Mouse (Mus musculus): ENCODE measurements at regions not wholly inside any gene's neighbourhood (a gene's known extent, or its start where the extent isn't known, plus 50 kb on each side); places are given as distances from the start of the nearest gene placed in this dataset.
A peak's percentile ranks its signal among the peaks of the same experiment; 100 is the strongest.

DNA sequence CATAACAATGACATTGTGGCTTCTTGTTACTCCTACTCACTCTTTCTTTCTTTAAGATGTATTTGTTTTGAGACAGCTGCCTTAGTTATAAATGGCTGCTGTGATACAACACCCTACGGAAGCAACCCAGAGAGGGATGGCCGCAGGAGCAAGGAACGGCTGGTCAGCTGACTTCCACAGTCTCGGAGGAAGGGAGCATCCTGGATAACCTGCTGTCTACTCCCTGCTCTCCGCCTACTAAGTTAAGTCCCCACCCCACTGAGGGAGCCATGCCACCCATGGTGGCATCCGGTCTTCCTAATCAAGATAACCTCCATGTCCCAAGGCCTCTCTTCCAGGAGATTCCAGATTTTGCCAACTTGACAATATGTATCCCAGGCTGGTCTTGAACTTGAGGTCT is 114.9 kb downstream of the Sox2 start:
- DNase-seq: no peak

DNA sequence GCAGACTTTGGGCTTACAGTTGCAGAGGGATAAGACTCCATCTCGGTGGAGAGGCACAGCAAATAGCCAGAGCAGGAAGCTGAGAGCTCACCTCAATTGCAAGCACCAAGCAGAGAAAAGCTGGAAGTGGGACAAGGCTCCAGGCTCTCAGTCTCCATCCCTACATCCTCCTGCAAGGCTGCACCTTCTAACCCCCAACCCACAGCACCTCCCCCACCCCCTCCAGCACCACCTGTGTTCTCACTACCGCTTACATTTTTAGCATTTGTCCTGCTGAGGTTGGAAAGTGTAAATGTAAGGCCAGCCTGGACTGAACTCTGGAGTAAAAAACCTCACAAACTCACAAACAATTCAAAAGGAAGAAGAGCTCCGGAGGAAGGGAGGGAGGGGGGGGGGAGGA is 119.6 kb downstream of the Sox2 start:
- no peak for DNase-seq

- no peak for DNase-seq
Measured at GRCm38 (mm10) chr3:34770271-34770670, 120.1 kb downstream of the Sox2 start.

GRCm38 (mm10) chr3:34772035-34772434 is 121.8 kb downstream of the Sox2 start:
- DNase-seq: no peak

DNA sequence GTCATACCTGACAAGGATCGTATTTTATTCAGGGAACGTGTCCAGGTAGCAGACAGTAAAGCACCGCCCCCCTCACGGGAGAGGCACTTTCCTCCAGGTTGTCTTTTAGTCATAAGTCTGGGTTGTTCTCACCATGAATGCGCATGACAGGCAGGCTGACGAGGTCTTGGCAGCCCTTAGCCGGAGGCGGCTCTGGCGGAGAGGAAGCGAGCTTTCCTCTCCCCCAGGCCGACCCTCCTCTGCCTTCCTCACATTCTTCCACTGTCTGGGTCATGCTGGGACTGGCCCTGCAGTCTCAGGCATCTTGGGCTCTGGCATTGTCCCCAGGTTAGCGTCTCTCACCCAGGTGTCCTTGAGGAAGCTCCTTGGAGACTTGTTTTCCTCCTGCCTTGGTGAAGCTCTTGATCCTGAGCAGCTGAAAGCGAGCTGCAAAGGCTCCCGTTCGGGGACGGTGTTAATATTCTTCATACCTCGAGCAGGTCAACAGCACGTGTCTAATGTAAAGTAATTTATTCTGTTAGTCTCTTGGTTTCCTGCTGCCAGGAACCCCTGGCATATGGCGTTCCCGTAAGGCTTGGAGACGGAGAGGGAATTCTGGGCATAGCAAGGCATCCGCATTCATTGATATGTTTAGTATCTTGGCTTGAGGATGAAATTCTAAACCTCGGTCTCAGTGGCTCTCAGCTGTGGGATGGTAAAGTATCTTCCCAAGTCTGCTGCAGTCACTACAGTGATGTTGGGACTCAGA is 123.6 kb downstream of the Sox2 start:
- peak; percentile 16 for DNase-seq

- DNase-seq: no peak
Measured at GRCm38 (mm10) chr3:34781770-34782169, 131.6 kb downstream of the Sox2 start.

DNA sequence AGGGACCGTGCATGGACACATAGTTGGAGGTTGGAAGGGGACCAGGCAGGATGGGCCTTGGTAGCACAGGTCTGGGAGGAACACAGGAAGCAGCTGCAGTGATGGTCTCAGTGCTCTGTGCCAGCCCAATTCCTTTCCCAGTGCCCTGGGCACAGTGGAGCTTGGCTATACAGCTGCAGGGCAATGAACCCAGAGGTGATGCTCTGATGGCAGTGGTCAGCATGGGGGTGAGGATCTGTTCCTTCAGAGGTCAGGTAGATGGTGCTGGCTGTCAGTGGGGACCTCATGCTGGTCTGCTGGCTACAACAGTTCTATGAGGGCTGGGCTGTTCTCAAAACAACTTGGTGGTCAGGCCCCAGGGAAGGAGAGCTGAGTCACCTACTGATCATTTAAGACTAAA is 133.2 kb downstream of the Sox2 start:
- DNase-seq: no peak

- no peak for DNase-seq
Measured at GRCm38 (mm10) chr3:34787211-34787610, 137.0 kb downstream of the Sox2 start.

- DNase-seq: peak; percentile 55
Measured at GRCm38 (mm10) chr3:34795103-34795983, 145.1 kb downstream of the Sox2 start.

DNA sequence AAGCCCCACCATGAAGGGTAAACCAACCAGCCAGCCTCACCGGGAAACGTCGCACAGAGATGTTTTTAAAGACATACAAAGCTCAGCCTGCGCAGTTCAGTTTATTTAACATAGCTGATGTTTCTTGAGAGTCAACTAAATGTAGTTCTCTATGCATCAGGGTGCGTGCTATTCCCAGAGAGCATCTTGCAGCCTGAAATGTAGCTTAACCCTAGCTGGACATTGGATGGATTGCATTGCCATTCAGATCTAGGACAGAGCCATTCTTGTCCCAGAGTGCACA is 145.7 kb downstream of the Sox2 start:
- no peak for DNase-seq

GRCm38 (mm10) chr3:34808833-34809232 is 158.6 kb downstream of the Sox2 start:
- DNase-seq: no peak

- no peak for DNase-seq
Measured at GRCm38 (mm10) chr3:34811753-34812152, 161.5 kb downstream of the Sox2 start.

GRCm38 (mm10) chr3:34813046-34813625 is 162.9 kb downstream of the Sox2 start:
- no peak for DNase-seq

DNA sequence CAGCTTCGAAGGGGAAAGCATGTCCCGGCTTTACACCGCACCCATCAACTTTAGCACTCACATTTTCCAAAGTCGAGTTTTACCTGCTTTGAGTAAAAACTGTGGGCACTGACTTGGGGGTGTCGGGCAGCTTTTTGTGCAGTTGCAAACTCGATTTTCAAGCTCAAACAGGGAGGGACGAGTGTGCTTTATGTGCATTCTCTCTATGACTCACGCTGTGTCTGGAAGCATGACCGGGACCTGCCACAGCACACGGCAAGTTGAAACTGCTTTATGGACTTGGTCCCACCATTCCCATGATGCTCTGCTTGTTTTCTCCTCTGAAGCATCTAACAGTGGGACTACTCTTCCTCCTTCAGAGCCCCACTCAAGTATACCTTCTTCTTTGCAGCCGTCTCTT is 174.8 kb downstream of the Sox2 start:
- DNase-seq: no peak

GRCm38 (mm10) chr3:34826396-34826795 is 176.2 kb downstream of the Sox2 start:
- no peak for DNase-seq

- no peak for DNase-seq
Measured at GRCm38 (mm10) chr3:34828453-34829206, 178.4 kb downstream of the Sox2 start.

- no peak for DNase-seq
Measured at GRCm38 (mm10) chr3:34836741-34837267, 186.6 kb downstream of the Sox2 start.

DNA sequence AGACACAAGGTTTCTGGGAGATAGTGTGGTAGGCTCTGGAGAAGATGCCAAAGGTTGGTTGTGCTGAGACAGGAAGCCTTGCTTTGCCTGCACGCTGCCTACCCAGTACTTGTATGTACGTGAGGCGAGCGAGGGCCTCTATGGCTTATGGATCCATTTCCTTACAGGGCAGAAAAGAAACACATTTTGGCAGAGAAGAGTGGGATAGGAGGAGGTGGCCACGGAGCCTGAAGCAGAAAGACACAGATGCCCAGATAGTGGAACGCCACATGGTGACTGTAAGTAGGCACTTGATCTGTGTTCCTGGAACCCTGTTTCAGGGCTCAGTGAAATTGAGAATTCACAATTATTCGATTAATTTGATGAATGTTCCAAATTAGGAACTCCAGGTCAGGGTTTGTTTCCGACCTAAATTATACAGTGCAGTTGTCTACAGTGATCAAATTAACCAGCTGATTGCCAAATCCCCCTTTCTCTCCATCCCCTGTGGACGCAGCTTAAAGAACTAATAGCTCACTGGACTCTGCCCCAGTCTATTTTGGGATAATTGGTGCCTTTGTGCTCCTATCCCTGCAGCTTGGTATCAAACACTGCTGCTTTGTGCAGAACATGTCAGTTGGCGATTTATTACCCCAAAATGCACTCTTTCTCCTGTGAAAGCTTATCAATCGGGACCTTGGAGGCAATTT is 187.6 kb downstream of the Sox2 start:
- no peak for DNase-seq

DNA sequence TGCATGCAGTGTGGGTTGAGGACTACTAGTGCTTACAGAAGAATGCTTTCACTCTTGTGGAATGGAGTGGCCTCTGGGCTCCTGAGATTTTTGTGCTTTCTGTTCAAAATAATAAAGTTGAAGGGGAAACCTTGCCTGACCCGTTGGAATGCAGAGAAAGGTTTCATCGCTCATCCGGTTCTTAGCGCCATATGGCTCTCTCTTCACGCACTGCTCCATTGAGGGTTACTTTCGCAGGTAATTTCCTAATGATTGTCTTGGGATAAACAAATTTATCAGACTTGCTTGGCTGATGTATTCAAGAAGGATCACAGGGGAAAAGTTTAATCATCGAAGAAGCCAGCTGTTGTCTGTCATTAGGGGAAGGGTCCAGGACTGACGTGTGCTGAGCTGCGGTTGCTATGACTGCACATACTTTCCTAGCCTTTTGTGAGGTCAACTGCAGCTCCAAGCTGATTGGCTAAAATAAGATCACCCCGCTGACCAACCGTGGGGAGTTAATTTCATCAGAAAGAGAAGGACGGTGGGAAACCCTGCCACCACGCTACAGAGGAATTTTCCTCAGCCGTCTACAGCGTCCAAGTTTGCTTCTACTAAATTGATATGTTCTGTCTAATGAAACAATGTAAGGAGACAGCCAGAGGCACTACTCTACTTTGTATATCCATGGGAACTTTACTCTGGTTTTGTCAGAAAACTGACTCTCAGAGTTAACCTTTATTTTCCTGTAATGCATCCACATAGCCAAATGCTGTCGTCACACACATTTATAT is 210.9 kb downstream of the Sox2 start:
- DNase-seq: no peak

DNA sequence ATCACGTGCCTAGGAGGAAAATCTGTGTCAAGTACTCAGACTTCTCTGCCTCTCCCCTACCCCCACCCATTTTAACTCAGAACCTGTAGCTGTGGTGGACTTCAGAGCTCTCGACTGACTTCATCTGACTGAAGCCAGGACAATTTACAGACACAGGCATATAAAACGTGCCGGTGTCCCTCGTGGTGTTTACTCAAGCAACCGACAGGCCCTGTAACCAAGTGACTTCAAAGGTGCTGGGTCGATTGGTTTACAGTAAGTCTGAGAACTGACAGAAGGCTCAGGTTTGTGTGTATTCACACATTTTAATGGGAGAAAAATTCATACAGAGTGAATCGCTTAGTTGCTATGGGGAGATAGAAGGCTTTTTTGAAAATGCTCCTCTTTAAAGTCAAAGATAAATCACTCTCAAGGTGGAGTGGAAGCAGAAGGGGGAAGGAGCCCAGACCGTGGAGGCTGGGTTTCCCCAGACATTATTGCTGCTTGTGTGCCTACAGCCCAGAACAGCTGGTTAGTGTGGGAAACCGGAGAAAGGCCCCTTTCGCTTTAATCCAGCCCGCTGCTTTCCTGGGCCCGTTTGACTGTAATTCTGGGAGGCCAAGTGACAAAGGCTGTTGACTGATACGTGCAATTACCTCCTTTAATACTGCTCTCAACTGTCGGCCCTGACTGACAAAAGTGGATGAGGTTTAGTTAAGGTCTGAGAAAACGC is 218.6 kb downstream of the Sox2 start:
- no peak for DNase-seq

- no peak for DNase-seq
Measured at GRCm38 (mm10) chr3:34869911-34870310, 219.7 kb downstream of the Sox2 start.

Data from liver (tissue).